Mouse (Mus musculus) liver, embryonic 12.5 days (tissue): ENCODE measurements around the gene Cry2. TPM values are rescaled to one million over a fixed set of nuclear protein-coding genes. Genes with fewer than 3 reads are reported as not detected.

Experiments used
- ATAC-seq: fragments of 200-750 bp; cut with Nextera tagmentation; 2 replicates; pipeline ENCODE4 v1.8.0; 2017; ENCODE audit warnings: moderate number of reproducible peaks, mild to moderate bottlenecking, moderate library complexity
- H3K27ac ChIP-seq: fragments of 300-500 bp; sonication (generic); 2 replicates; pipeline ENCODE4 v1.5.1; 2016; ENCODE audit warnings: mild to moderate bottlenecking
- H3K27me3 ChIP-seq: fragments of 300-500 bp; sonication (generic); replicated peaks from 2 replicates; pipeline ENCODE4 v1.6.1; 2016; ENCODE audit warnings: mild to moderate bottlenecking, moderate library complexity
- H3K36me3 ChIP-seq: fragments of 300-500 bp; sonication (generic); 2 replicates; pipeline ENCODE4 v1.6.1; 2016; ENCODE audit warnings: mild to moderate bottlenecking, moderate library complexity
- H3K4me1 ChIP-seq: fragments of 300-500 bp; sonication (generic); 2 replicates; pipeline ENCODE4 v1.6.1; 2016
- H3K4me2 ChIP-seq: fragments of 300-500 bp; sonication (generic); 2 replicates; pipeline ENCODE4 v1.6.1; 2016; ENCODE audit warnings: mild to moderate bottlenecking, moderate library complexity
- H3K4me3 ChIP-seq: fragments of 300-500 bp; sonication (generic); 2 replicates; pipeline ENCODE4 v1.5.1; 2016; ENCODE audit warnings: mild to moderate bottlenecking, moderate library complexity
- H3K9ac ChIP-seq: fragments of 300-500 bp; sonication (generic); 2 replicates; pipeline ENCODE4 v1.6.1; 2016; ENCODE audit warnings: mild to moderate bottlenecking, moderate library complexity
- H3K9me3 ChIP-seq: fragments of 300-500 bp; sonication (generic); replicated peaks from 2 replicates; pipeline ENCODE4 v1.6.1; 2016; ENCODE audit warnings: mild to moderate bottlenecking, moderate library complexity
- WGBS: fragments of 180-500 bp; shearing (Covaris S2); methylation state at CpG from one replicate; pipeline ENCODE4 v1.1.7; 2016; ENCODE audit not compliant: insufficient replicate concordance; 5-methylcytosine and 5-hydroxymethylcytosine counted together
- polyA plus RNA-seq: library from polyadenylated mRNA; unstranded; fragments of >200 nt; fragmentation: Nextera tagmentation; extraction: Ambion mirVana; gene quantifications from 2 replicates; pipeline ENCODE4 v1.2.1, GENCODE M21; 2016

Cry2 gene
- polyA plus RNA-seq, 1 experiment from 2014 or later, result 14.1 TPM

GRCm38 (mm10) chr2:92459921-92460707 is 26.3 kb upstream of the Cry2 start, which contains the start of gene Slc35c1:
Gene Slc35c1 (minus strand): TSS chr2:92460538.
- peak within 1 kb of the TSS; percentile 68 for H3K27ac ChIP-seq
- H3K27me3 ChIP-seq, result peaks cover 17% of the 10 kb centered on the region
- WGBS, result 3% methylated on average over 34 of the region's 34 CpGs
- peak within 1 kb of the TSS; percentile 81 for H3K4me2 ChIP-seq
- H3K4me1 ChIP-seq, result peaks cover 52% of the 10 kb centered on the region
- peaks cover 15% of the 10 kb centered on the region for H3K36me3 ChIP-seq
- H3K9me3 ChIP-seq, result no peaks in the 10 kb centered on the region
- ATAC-seq, result peak; percentile 14
- H3K9ac ChIP-seq, result peak within 1 kb of the TSS; percentile 80
- H3K4me3 ChIP-seq, result peak within 1 kb of the TSS; percentile 78

GRCm38 (mm10) chr2:92459141-92459920 is 25.5 kb upstream of the Cry2 start:
- Histone ChIP-seq H3K4me3 (peak overlapping the region; percentile 78), H3K9me3 (no peaks in the 10 kb centered on the region), H3K9ac (peak overlapping the region; percentile 80), H3K27me3 (peaks cover 17% of the 10 kb centered on the region), H3K36me3 (peaks cover 23% of the 10 kb centered on the region), H3K27ac (peak overlapping the region; percentile 68), H3K4me2 (peak overlapping the region; percentile 81), H3K4me1 (peaks cover 48% of the 10 kb centered on the region)
- ATAC-seq, result peak; percentile 81
- under 1% methylated on average over 55 of the region's 55 CpGs for WGBS

- Histone ChIP-seq H3K4me1 (peaks cover 48% of the 10 kb centered on the region), H3K9me3 (no peaks in the 10 kb centered on the region), H3K9ac (peak overlapping the region; percentile 80), H3K36me3 (peaks cover 31% of the 10 kb centered on the region), H3K4me2 (peak overlapping the region; percentile 81), H3K27me3 (peaks cover 17% of the 10 kb centered on the region), H3K27ac (no peak overlapping the region), H3K4me3 (peak overlapping the region; percentile 78)
- WGBS, result 40% methylated on average over 13 of the region's 13 CpGs
- ATAC-seq, result no peak
Observed at GRCm38 (mm10) chr2:92458481-92458880, 24.6 kb upstream of the Cry2 start.

GRCm38 (mm10) chr2:92456970-92457530 is 23.2 kb upstream of the Cry2 start:
- peaks cover 51% of the 10 kb centered on the region for H3K4me1 ChIP-seq
- no peak for ATAC-seq
- 48% methylated on average over 8 of the region's 8 CpGs for whole genome bisulfite sequencing
- H3K4me3 ChIP-seq, result 0 out of 2 replicates have a peak overlapping the region, but pooled peaks have one; percentile 17
- H3K27me3 ChIP-seq, result peaks cover 18% of the 10 kb centered on the region
- peaks cover 46% of the 10 kb centered on the region for H3K36me3 ChIP-seq
- no peaks in the 10 kb centered on the region for H3K9me3 ChIP-seq
- H3K4me2 ChIP-seq, result peak overlapping the region; percentile 81
- H3K27ac ChIP-seq, result no peak overlapping the region
- H3K9ac ChIP-seq, result no peak overlapping the region

- H3K9me3 ChIP-seq, result no peaks in the 10 kb centered on the region
- H3K4me2 ChIP-seq, result peak overlapping the region; percentile 81
- peaks cover 64% of the 10 kb centered on the region for H3K4me1 ChIP-seq
- H3K36me3 ChIP-seq, result peaks cover 47% of the 10 kb centered on the region
- 0% methylated on average over 1 of the region's 3 CpGs for WGBS
- H3K27ac ChIP-seq, result no peak overlapping the region
- H3K27me3 ChIP-seq, result peaks cover 12% of the 10 kb centered on the region
- no peak overlapping the region for H3K4me3 ChIP-seq
- no peak overlapping the region for H3K9ac ChIP-seq
- ATAC-seq, result no peak
Observed at GRCm38 (mm10) chr2:92455704-92456103, 21.9 kb upstream of the Cry2 start.

- H3K27me3 ChIP-seq, result peaks cover 22% of the 10 kb centered on the region
Observed at GRCm38 (mm10) chr2:92454166-92454565, 20.3 kb upstream of the Cry2 start.

GRCm38 (mm10) chr2:92451126-92451525 is 17.3 kb upstream of the Cry2 start:
- H3K36me3 ChIP-seq, result peaks cover 37% of the 10 kb centered on the region
- H3K27me3 ChIP-seq, result peaks cover 51% of the 10 kb centered on the region
- no peaks in the 10 kb centered on the region for H3K9me3 ChIP-seq
- H3K27ac ChIP-seq, result no peak overlapping the region
- H3K4me3 ChIP-seq, result no peak overlapping the region
- no peak overlapping the region for H3K4me2 ChIP-seq
- H3K4me1 ChIP-seq, result peaks cover 37% of the 10 kb centered on the region
- peak; percentile 64; the same call in 1 of the 2 replicates for ATAC-seq
- WGBS, result 47% methylated on average over 3 of the region's 3 CpGs
- no peak overlapping the region for H3K9ac ChIP-seq

More at GRCm38 (mm10) chr2:92454166-92454565, 20.3 kb upstream of the Cry2 start:
- H3K4me3 ChIP-seq, result no peak overlapping the region
- no peak for ATAC-seq
- WGBS, result 81% methylated on average over 11 of the region's 11 CpGs
- peaks cover 47% of the 10 kb centered on the region for H3K36me3 ChIP-seq
- no peak overlapping the region for H3K27ac ChIP-seq
- no peak overlapping the region for H3K4me2 ChIP-seq
- H3K9me3 ChIP-seq, result no peaks in the 10 kb centered on the region
- peaks cover 59% of the 10 kb centered on the region for H3K4me1 ChIP-seq
- H3K9ac ChIP-seq, result no peak overlapping the region

- Histone ChIP-seq H3K27me3 (peaks cover 59% of the 10 kb centered on the region), H3K4me2 (no peak overlapping the region), H3K36me3 (peaks cover 3% of the 10 kb centered on the region; the same call in 1 of the 2 replicates), H3K9ac (no peak overlapping the region), H3K9me3 (no peaks in the 10 kb centered on the region), H3K4me3 (no peak overlapping the region), H3K27ac (no peak overlapping the region), H3K4me1 (peaks cover 63% of the 10 kb centered on the region)
- no peak for ATAC-seq
- 58% methylated on average over 7 of the region's 7 CpGs for WGBS
Observed at GRCm38 (mm10) chr2:92447121-92447740, 13.4 kb upstream of the Cry2 start.

GRCm38 (mm10) chr2:92446656-92447055 is 12.8 kb upstream of the Cry2 start:
- Histone ChIP-seq H3K36me3 (no peaks in the 10 kb centered on the region), H3K9me3 (no peaks in the 10 kb centered on the region), H3K27me3 (peaks cover 58% of the 10 kb centered on the region), H3K4me3 (no peak overlapping the region), H3K27ac (no peak overlapping the region), H3K4me2 (no peak overlapping the region), H3K4me1 (peaks cover 62% of the 10 kb centered on the region), H3K9ac (no peak overlapping the region)
- 81% methylated on average over 8 of the region's 8 CpGs for WGBS
- ATAC-seq, result no peak

GRCm38 (mm10) chr2:92445890-92446289 is 12.0 kb upstream of the Cry2 start:
- peaks cover 60% of the 10 kb centered on the region for H3K4me1 ChIP-seq
- no peaks in the 10 kb centered on the region for H3K36me3 ChIP-seq
- ATAC-seq, result no peak
- H3K9ac ChIP-seq, result no peak overlapping the region
- no peak overlapping the region for H3K27ac ChIP-seq
- H3K4me3 ChIP-seq, result no peak overlapping the region
- H3K9me3 ChIP-seq, result no peaks in the 10 kb centered on the region
- 51% methylated on average over 9 of the region's 9 CpGs for WGBS
- no peak overlapping the region for H3K4me2 ChIP-seq
- H3K27me3 ChIP-seq, result peaks cover 61% of the 10 kb centered on the region

GRCm38 (mm10) chr2:92444376-92444775 is 10.5 kb upstream of the Cry2 start:
- peak; percentile 88 for ATAC-seq
- 10% methylated on average over 4 of the region's 4 CpGs for WGBS
- H3K27me3 ChIP-seq, result peaks cover 46% of the 10 kb centered on the region
- H3K4me1 ChIP-seq, result peaks cover 59% of the 10 kb centered on the region
- H3K4me2 ChIP-seq, result peak overlapping the region; percentile 33
- H3K27ac ChIP-seq, result no peak overlapping the region
- H3K4me3 ChIP-seq, result no peak overlapping the region
- H3K36me3 ChIP-seq, result no peaks in the 10 kb centered on the region
- H3K9ac ChIP-seq, result no peak overlapping the region
- H3K9me3 ChIP-seq, result no peaks in the 10 kb centered on the region
